ENCODE assay signal across 14 mouse cellular contexts in genomic region chr9:75684772-75685171, GRCm38 (mm10). TPM values are rescaled to one million over a fixed set of nuclear protein-coding genes. Genes with fewer than 3 reads are reported as not detected.
DNase-seq lines count a peak whose midpoint lies in the region; ATAC-seq lines count a peak whose summit lies in the region.
"Had no signal": no experiment of that assay in that cellular context is flagged by ENCODE, and none has a peak within 500 bp of the region (broad histone marks: within the 10 kb centered on the region; RNA-seq: fewer than 3 reads in every experiment).

No protein-coding gene starts in this region.

- H3K9me3 ChIP-seq in hindbrain, embryonic 13.5 days: peaks cover 6% of the 10 kb centered on the region; the same call in 1 of the 2 replicates
- H3K9me3 ChIP-seq in neural tube, embryonic 14.5 days (ENCODE audit: control insufficient read depth, low read length): no peaks in the 10 kb centered on the region; the same call in 1 of the 2 replicates
- peaks cover 6% of the 10 kb centered on the region for H3K9me3 ChIP-seq in heart, embryonic 12.5 days (replicated peaks)
- H3K9me3 ChIP-seq: lung, embryonic 15.5 days had no signal

- H3K27me3 ChIP-seq in hindbrain, embryonic 13.5 days: no peaks in the 10 kb centered on the region
- H3K27me3 ChIP-seq in neural tube, embryonic 14.5 days (ENCODE audit: control insufficient read depth, insufficient read depth, low read length): no peaks in the 10 kb centered on the region
- H3K27me3 ChIP-seq in heart, embryonic 12.5 days (replicated peaks): no peaks in the 10 kb centered on the region

- peaks cover 26% of the 10 kb centered on the region for H3K4me1 ChIP-seq in hindbrain, embryonic 13.5 days (replicated peaks)
- H3K4me1 ChIP-seq in neural tube, embryonic 14.5 days (ENCODE audit: control insufficient read depth, insufficient read depth, low read length): peaks cover 8% of the 10 kb centered on the region; the same call in 1 of the 2 replicates
- peaks cover 7% of the 10 kb centered on the region for H3K4me1 ChIP-seq in heart, embryonic 12.5 days (replicated peaks)

- H3K27ac ChIP-seq in hindbrain, embryonic 13.5 days: peak overlapping the region; percentile 94
- peak overlapping the region; percentile 83 for H3K27ac ChIP-seq in neural tube, embryonic 14.5 days (ENCODE audit: low read depth, low read length)
- no peak overlapping the region for H3K27ac ChIP-seq in heart, embryonic 12.5 days (ENCODE audit: poor library complexity, severe bottlenecking)
- H3K27ac ChIP-seq: heart, embryonic 13.5 days; lung, embryonic 15.5 days had no signal

- WGBS in hindbrain, embryonic 13.5 days: 54% methylated on average over 3 of the region's 3 CpGs
- 50% methylated on average over 3 of the region's 3 CpGs for WGBS in neural tube, embryonic 14.5 days
- WGBS in heart, embryonic 12.5 days: 64% methylated on average over 3 of the region's 3 CpGs

- peak overlapping the region; percentile 85; the same call in 1 of the 2 replicates for H3K9ac ChIP-seq in hindbrain, embryonic 13.5 days
- peak overlapping the region; percentile 74 for H3K9ac ChIP-seq in neural tube, embryonic 14.5 days (replicated peaks; ENCODE audit: low read depth, low read length)
- no peak overlapping the region for H3K9ac ChIP-seq in heart, embryonic 12.5 days
- H3K9ac ChIP-seq: heart, embryonic 13.5 days; lung, embryonic 15.5 days had no signal

- H3K4me3 ChIP-seq in hindbrain, embryonic 13.5 days: peak overlapping the region; percentile 77
- peak overlapping the region; percentile 63 for H3K4me3 ChIP-seq in neural tube, embryonic 14.5 days (ENCODE audit: low read depth, low read length)
- H3K4me3 ChIP-seq in heart, embryonic 12.5 days: no peak overlapping the region

- ATAC-seq in hindbrain, embryonic 13.5 days (ENCODE audit: low FRiP score): no peak
- no peak for ATAC-seq in neural tube, embryonic 14.5 days (ENCODE audit: low read depth)
- ATAC-seq in heart, embryonic 12.5 days (ENCODE audit: insufficient number of reproducible peaks, low FRiP score): no peak
- ATAC-seq: inflammation-experienced regulatory T-cells, adult 6 months had no signal

- DNase-seq in cerebellum, adult 18-20 months: peak; percentile 21 to 36
- no peak for DNase-seq in cerebellum, adult 11-12 months
- DNase-seq in left cerebral cortex, postnatal 4 days: peak; percentile 6
- no peak for DNase-seq in left cerebral cortex, adult 18-20 months (ENCODE audit: low spot score in 2 of 2)
- no peak for DNase-seq in retina, postnatal 1 day
- DNase-seq: gastrocnemius, postnatal 25 days; kidney, postnatal 36 days; thymus, adult 18-20 months had no signal

- H3K36me3 ChIP-seq in hindbrain, embryonic 13.5 days: peaks cover 6% of the 10 kb centered on the region
- H3K36me3 ChIP-seq in neural tube, embryonic 14.5 days (ENCODE audit: control insufficient read depth, insufficient read depth, low read length): no peaks in the 10 kb centered on the region
- H3K36me3 ChIP-seq in heart, embryonic 12.5 days: no peaks in the 10 kb centered on the region
- H3K36me3 ChIP-seq: heart, embryonic 13.5 days; lung, embryonic 15.5 days had no signal

- intact Hi-C loops in left cerebral cortex, postnatal 4 days (cut with DNase I): no loop called here

- peak overlapping the region; percentile 54 for H3K4me2 ChIP-seq in hindbrain, embryonic 13.5 days
- H3K4me2 ChIP-seq in neural tube, embryonic 14.5 days (ENCODE audit: low read depth, low read length): peak overlapping the region; percentile 50
- no peak overlapping the region for H3K4me2 ChIP-seq in heart, embryonic 12.5 days

RNA-seq across cellular contexts. Expression of gene Scg3, which starts 0.9 kb away (rescaled TPM):
- total RNA-seq in left cerebral cortex, postnatal 4 days (2021): 100 to 1,000 TPM; 183 to 193 TPM
- 100 to 1,000 TPM; 255 to 265 TPM for total RNA-seq in left cerebral cortex, adult 18-20 months (2021)
- 131 and 139 TPM in 2 replicates for polyA plus RNA-seq in hindbrain, embryonic 13.5 days (2015; fragmentation: Nextera tagmentation; extraction: Ambion mirVana)
- 133 and 144 TPM in 2 replicates for polyA plus RNA-seq in neural tube, embryonic 14.5 days (2014; fragmentation: Nextera tagmentation; extraction: Ambion mirVana)
- 0.17 and 0.64 TPM in 2 replicates for polyA plus RNA-seq in heart, embryonic 12.5 days (2016; fragmentation: Nextera tagmentation; extraction: Ambion mirVana)
- polyA plus RNA-seq: inflammation-experienced regulatory T-cells, adult 6 months had no signal

RNA-seq across cellular contexts. Expression of gene Lysmd2, which starts 59.2 kb away (rescaled TPM):
- 10 to 100 TPM; 24.4 to 26.5 TPM for total RNA-seq in left cerebral cortex, postnatal 4 days (2021)
- 10 to 100 TPM; 67.1 to 67.7 TPM for total RNA-seq in left cerebral cortex, adult 18-20 months (2021)
- 24.8 and 26.2 TPM in 2 replicates for polyA plus RNA-seq in hindbrain, embryonic 13.5 days (2015; fragmentation: Nextera tagmentation; extraction: Ambion mirVana)
- 38.0 and 42.0 TPM in 2 replicates for polyA plus RNA-seq in neural tube, embryonic 14.5 days (2014; fragmentation: Nextera tagmentation; extraction: Ambion mirVana)
- polyA plus RNA-seq in heart, embryonic 12.5 days (2016; fragmentation: Nextera tagmentation; extraction: Ambion mirVana): 17.8 and 18.8 TPM in 2 replicates

Comparison
In these comparisons a context has a peak if more than half of its experiments do, and no peak if none do; other contexts are left out.
1. DNase-seq: peak in cerebellum, adult 18-20 months (2 of 2) and left cerebral cortex, postnatal 4 days (single experiment); none in cerebellum, adult 11-12 months (single experiment), left cerebral cortex, adult 18-20 months (0 of 2) and retina, postnatal 1 day (single experiment).
2. RNA of gene Scg3, which starts 0.9 kb away (polyA plus RNA-seq): 131 to 139 TPM in hindbrain, embryonic 13.5 days and 133 to 144 TPM in neural tube, embryonic 14.5 days; 0.17 to 0.64 TPM in heart, embryonic 12.5 days; every median in the first group is over 10 times any median in the second.